Mouse (Mus musculus): ENCODE data around the gene Pah.
A peak's percentile ranks its signal among the peaks of the same experiment; 100 is the strongest.

Pah gene

GRCm38 (mm10) chr10:87521646-87522045, at the start of gene Pah:
Gene Pah (plus strand): TSS chr10:87521795.
- DNase-seq, result peak; percentile 77 to 90

GRCm38 (mm10) chr10:87473475-87474131, 48.0 kb upstream of the Pah start:
- no peak for DNase-seq

GRCm38 (mm10) chr10:87474971-87475370, 46.6 kb upstream of the Pah start:
- DNase-seq, result no peak

- DNase-seq, result no peak
Observed at GRCm38 (mm10) chr10:87477895-87478294, 43.7 kb upstream of the Pah start.

GRCm38 (mm10) chr10:87484831-87485720, 36.5 kb upstream of the Pah start:
- no peak for DNase-seq

- DNase-seq, result peak; percentile 43 to 64
Observed at GRCm38 (mm10) chr10:87485721-87486620, 35.6 kb upstream of the Pah start.

GRCm38 (mm10) chr10:87488429-87489145, 33.0 kb upstream of the Pah start:
- peak in 1 of 2 experiments; percentile 16 for DNase-seq

- no peak for DNase-seq
Observed at GRCm38 (mm10) chr10:87489246-87490009, 32.2 kb upstream of the Pah start.

GRCm38 (mm10) chr10:87490328-87490727, 31.3 kb upstream of the Pah start:
- no peak for DNase-seq

- no peak for DNase-seq
Observed at GRCm38 (mm10) chr10:87491485-87492040, 30.0 kb upstream of the Pah start.

- DNase-seq, result no peak
Observed at GRCm38 (mm10) chr10:87492332-87492660, 29.3 kb upstream of the Pah start.

GRCm38 (mm10) chr10:87492661-87493551, 28.7 kb upstream of the Pah start:
- peak; percentile 71 to 86 for DNase-seq

- no peak for DNase-seq
Observed at GRCm38 (mm10) chr10:87493576-87493975, 28.0 kb upstream of the Pah start, which contains the start of gene Ascl1. Gene Ascl1 (minus strand): TSS chr10:87493660.

GRCm38 (mm10) chr10:87494176-87494575, 27.4 kb upstream of the Pah start:
- DNase-seq, result no peak

GRCm38 (mm10) chr10:87494596-87494995, 27.0 kb upstream of the Pah start:
- peak; percentile 33 to 72 for DNase-seq

GRCm38 (mm10) chr10:87497056-87497455, 24.5 kb upstream of the Pah start:
- DNase-seq, result no peak

GRCm38 (mm10) chr10:87500926-87501658, 20.5 kb upstream of the Pah start:
- DNase-seq, result no peak

GRCm38 (mm10) chr10:87501659-87502042, 19.9 kb upstream of the Pah start:
- no peak for DNase-seq

GRCm38 (mm10) chr10:87502283-87502682, 19.3 kb upstream of the Pah start:
- DNase-seq, result no peak
